Mouse (Mus musculus) brain, embryonic 14.5 days (tissue): ENCODE data around the gene Ube3b.

Experiments
- CTCF ChIP-seq: fragments of 200-500 bp; IDR thresholded peaks from 2 replicates; pipeline ENCODE4 v1.5.1; 2012; ENCODE audit warnings: inconsistent platforms, mild to moderate bottlenecking, moderate library complexity, borderline replicate concordance; ENCODE audit not compliant: insufficient read depth, insufficient read length; ENCODE audit errors: extremely low read depth
- POLR2A ChIP-seq: fragments of 200-500 bp; IDR thresholded peaks from 2 replicates; pipeline ENCODE4 v1.6.1; 2012; ENCODE audit warnings: mild to moderate bottlenecking, inconsistent platforms, borderline replicate concordance; ENCODE audit not compliant: poor library complexity, insufficient read depth, insufficient read length, severe bottlenecking; ENCODE audit errors: extremely low read depth

DNA sequence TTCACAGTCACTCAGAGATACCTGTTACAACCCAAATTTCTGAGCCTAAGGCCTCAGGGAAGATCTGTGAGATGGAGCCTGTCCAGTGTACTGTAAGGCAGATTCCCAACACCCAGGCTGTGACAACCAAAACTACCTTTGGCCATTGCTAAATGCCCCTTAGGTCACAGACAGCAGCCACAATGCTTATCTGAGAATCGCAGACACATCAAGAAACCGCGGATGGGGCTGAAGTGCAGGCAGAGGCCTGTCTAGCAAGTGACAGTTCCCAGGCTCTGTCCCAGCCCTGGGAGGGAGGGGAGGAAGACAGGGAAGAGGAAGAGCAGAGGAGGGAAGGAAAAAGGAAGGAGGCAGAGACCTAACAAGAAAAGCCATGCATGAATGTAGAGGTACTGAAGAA, 9.1 kb upstream of the Ube3b start:
- no peak for TF ChIP-seq POLR2A
- no peak for TF ChIP-seq CTCF
